Mouse (Mus musculus): ENCODE measurements around the gene Akap7.

Gene Akap7

DNA sequence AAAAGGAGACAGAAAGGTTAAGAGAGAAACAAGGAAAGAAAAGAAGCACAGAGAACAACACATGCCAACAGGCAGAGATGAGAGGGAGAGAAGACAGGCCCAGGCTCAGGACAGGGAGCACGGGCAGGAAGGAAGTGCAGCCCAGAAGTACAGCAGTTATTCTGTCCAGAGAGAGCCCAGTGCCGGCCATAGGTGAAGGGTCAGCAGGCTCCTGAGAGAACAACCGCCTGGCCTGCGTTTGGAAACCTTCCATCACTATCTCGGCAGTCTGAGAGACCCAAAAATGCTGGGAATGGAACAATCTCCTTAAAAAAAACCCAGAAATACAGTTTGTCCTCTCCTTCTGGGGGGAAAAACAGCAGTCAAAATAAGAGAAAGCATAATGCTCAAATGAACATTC lies 50.2 kb downstream of the Akap7 start:
- no peak for DNase-seq (ENCODE audit: low spot score)

DNA sequence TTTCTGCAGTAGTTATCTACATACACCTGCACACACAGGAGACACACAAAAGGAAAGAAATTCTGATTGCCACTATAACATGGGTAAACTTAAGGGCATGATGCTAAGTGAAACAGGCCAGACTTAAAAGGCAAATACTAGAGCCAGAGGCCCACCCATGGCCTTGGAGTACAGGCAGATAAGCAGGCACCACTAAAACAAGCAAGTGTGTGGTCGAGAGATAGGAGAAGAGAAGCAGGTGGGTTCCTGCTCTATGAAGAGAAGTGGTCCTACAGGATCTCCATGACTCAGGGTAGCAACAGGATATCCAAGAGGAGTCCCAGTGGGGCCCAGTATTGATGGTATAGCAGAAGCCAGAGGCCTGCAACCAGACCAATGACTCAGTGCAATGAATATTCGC lies 54.2 kb downstream of the Akap7 start:
- DNase-seq (ENCODE audit: low spot score), result no peak

DNA sequence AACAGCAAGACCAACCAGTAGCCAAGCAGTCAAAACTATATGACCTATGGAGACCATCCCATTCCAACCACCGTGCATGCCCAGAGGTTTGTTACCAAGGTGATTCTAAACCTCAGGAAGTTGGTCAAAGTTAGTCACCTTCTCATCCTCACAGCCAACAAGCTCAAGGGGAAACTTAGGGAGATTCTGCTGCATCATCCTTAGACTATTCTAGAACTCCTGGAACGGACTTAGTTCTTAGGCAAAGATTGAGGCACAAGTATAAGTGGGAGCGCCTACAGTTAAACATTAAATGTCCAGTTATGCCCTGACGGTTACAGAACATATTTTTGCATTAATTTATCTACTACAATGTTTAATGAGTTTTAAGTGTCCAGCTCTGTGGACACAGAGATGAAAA lies 54.7 kb downstream of the Akap7 start:
- DNase-seq (ENCODE audit: low spot score), result no peak

DNA sequence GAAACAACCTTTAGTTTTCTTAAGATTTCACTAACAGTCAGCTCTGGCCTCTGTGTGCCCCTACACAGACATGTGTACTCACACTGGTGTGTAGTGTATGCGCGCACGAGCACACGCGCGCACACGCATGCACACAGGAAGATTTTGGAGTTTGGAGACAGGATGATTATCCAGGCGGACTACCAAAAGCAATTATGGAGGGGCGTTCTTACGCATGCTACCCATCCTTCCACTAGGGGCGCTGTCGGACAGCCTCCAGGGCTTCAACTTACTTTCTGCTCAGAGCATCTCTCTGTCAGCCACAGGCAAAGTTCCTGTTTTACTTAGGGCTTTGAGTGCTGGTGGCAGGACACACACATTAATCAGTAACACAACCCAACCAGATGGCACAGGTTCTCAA lies 57.6 kb downstream of the Akap7 start:
- DNase-seq (ENCODE audit: low spot score), result peak; percentile 77

DNA sequence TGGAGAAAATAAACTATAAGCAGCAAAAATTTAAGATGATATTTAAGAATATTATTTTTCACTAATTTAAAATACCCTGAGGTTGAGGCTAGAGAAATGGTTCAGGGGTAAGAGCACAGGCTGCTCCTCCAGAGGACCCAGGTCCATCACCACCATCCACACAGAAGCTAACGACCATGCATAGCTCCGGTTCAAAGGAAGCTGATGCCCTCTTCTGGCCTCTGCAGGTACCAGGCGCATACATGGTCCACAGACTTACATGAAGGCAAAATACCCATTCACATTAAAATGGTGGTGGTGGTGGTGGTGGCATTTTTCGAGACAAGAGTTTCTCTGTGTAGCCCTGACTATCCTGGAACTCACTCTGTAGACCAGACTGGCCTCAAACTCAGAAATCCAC lies 61.5 kb downstream of the Akap7 start:
- no peak for DNase-seq (ENCODE audit: low spot score)

DNA sequence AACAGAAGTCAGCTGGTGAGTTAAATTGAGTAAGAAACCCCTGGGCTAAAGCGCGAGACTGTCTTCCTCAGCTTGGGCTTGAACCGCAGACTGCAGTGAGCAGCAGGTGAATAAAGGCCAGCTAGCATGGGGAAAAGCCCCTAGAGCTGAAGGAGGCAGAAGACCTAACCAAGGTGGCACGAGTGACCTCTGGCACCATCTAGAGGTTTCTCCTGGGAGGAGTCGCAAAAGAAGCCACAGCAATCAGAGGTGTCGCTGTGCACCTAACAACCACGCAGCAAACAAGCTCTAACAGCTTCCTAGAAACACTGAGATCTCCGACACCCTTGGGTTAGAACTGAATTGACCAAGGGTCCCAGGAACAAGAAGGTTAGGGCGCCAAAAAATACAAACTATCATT lies 68.5 kb downstream of the Akap7 start:
- DNase-seq (ENCODE audit: low spot score), result peak; percentile 14

DNA sequence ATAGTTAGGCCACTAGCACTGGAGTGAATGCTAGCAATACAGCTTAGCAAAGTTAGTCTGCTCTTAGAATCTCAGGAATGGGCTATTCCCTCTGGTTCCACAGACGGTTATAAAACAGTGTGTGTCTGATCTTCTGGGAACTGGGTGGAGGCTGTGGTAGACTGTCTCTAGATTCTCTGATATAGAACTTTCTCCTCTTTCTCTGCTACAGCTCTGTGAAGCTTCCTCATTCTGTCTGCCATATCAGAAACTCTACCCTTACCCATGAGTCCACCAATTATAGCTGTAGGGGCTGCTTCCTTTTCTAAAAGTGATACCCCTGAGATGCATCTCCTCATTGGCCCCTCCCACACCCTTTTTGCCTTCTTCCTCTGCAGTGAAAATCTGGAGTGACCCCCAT lies 73.6 kb downstream of the Akap7 start:
- no peak for DNase-seq (ENCODE audit: low spot score)

DNA sequence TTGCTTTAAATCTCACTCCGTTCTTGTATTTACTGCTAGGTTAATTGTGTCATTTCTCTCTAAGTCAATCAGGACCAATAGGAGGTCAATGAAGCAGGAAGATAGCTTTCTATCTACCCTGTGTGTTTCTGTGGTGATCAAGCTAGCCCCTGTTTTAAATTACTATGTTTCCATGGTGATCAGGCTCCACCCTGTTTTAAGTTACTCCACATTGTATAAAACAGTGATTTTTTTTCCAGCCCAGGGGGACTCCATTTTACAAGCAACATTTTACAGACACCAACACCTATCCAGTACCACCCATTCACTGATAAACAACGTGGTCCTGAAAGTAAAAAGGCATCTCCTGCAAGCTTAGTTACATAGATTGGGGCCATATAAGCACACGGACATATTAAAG lies 75.0 kb downstream of the Akap7 start:
- DNase-seq (ENCODE audit: low spot score), result no peak

DNA sequence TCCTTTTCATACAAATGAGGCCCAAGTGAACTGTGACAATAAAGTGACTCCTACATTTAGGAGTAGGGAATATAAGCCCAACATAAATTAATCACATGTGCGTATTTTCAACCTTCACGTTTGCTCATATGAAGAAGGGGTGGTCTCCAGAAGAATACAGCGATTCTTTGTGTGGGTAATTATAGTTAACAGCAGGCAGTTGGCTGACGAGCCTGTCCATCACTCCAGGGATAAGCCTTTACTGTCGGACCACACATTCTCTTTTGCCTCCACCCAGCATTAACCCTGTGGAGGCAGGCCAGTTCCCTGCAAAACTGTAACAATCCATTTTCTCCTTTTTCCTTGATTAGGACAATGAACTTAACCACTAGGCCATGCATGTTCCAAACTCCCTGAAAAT lies 76.3 kb downstream of the Akap7 start:
- no peak for DNase-seq (ENCODE audit: low spot score)

DNA sequence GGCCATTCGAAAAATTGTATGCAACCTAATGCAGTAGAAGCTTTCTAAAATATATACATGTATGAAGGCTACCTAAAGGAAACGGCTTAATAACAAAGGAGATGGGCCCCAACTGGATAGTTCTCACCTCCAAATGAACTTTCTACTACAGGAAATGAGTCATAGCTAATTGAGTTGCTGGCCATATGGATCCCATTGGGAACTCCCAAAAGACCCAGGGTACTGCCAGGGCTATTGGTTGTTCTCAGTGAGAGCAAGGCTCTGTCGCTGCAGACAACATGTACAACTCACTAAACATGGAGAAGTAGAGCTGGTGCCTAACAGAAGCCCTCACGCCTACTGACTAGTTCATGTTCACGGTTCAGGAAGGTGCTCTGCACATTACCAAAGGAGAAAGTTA lies 83.3 kb downstream of the Akap7 start:
- no peak for DNase-seq (ENCODE audit: low spot score)

DNA sequence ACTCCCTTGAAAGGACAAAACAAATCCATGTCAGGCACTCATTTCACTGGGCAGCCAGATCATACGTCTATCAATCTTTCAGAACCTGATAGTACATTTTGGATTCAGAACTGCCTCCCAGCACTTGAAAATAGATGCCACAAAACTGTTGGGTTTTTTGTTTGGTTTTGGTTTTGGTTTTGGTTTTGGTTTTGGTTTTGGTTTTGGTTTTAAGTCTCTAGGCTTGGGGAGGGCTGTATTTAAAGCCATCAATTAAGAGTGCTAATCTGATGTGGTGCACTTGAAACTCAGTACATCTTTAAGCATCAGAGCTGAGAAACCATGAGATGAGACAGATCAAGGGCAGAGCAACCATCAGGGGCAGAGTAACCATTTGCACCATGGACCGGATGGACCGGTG lies 86.9 kb downstream of the Akap7 start:
- DNase-seq (ENCODE audit: low spot score), result no peak

DNA sequence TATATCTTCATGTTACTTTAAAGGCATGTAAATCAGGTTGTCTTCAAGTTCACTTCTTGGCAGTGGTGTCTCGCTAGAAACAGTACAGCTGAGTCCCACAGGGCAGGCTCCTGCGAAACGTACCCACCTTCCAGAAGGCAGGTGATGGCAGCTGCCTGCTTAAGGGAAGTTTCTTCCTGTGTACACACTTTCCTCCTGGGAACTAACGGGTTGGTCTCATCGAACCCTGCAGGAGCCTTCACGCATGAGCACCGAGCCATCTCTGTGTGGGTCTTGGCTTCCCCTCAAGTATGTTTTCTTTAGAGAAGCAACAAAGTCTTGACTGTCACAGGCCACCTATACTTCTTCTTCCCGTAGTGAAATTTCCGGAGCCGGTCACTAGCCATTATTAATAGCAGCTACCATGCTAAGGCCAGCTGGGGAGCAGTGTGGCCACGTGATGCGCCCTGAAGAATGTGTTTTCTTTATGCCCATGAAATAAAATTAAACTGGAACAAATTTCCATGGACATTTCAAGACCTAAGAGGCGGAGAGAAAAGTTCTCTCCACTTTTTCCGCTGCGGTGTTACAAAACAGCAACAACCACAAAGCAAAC lies 87.7 kb downstream of the Akap7 start:
- no peak for DNase-seq (ENCODE audit: low spot score)

DNA sequence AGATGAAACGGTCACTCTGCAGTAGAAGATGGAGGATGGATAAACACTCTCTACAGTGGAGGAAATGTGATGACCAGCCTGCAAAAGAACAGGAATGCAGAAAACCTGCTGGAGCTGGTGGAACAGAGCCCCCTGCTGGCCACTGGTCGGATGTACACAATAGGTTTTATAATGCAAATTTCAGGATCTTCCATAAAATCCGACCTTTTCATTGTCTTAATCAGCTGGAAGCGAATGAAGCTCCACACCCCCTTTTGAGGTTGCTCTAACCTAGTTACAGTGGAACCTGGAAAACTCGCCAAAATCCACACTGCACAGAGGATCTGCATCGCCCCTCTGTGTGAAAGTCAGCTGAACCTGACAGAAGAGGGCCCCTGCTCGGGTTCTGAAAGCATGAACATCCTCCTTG lies 88.4 kb downstream of the Akap7 start:
- peak; percentile 26 for DNase-seq (ENCODE audit: low spot score)

DNA sequence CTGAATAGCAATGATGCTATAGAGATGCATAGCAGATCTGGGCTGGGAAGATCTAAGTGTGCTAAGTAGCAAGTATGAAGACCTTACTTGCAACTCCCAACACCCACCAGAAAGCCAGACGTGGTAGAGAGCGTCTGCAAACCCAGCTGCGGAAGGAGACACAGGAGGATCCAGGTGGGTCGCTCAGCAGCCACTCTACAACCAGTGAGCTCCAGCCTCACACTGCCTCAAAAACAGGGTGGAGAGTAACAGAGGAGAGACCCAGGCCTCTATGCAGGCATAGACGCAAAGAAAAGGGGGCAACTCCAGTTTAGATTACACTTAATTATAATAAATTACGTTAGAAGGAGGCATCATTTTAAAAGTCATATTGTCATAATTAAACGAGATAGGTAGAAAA lies 88.9 kb downstream of the Akap7 start:
- DNase-seq (ENCODE audit: low spot score), result no peak

DNA sequence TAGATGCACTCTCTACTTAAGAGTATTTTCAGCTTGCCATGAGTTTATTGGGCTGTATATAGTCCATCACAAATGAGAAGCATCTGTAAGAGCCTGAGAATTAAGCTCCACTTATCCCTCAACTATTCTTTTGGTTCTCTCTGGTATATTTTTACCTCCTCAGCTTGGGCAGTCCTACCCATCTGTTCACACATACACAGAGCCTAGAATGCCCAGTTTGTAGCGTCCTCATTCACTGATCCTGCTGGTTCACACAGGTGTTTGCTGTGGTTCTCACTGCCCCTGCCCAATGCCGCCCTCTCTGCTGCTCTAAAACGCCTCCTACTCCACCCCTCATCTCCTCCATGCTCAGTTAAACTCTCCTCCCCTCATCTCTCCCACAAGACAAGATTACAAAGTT lies 91.7 kb downstream of the Akap7 start:
- DNase-seq (ENCODE audit: low spot score), result no peak

DNA sequence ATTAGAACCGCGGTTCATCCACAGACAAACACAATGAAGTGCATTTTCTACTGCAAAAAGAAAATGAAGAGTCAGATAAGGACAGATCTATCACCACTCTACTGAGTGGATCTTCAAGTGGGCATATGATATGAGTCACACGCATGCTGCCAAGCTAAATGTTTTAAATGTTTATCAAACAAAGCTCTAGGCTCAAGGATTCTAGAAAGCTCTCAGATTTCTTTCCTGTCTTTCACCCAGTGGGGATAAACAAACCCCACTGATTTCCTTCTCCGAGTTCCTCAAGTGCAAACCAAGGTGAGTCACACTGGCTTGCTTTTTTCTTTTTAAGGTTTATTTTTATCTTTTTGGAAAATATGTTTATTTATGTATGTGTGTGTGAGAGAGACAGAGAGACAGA lies 94.0 kb downstream of the Akap7 start:
- no peak for DNase-seq (ENCODE audit: low spot score)

DNA sequence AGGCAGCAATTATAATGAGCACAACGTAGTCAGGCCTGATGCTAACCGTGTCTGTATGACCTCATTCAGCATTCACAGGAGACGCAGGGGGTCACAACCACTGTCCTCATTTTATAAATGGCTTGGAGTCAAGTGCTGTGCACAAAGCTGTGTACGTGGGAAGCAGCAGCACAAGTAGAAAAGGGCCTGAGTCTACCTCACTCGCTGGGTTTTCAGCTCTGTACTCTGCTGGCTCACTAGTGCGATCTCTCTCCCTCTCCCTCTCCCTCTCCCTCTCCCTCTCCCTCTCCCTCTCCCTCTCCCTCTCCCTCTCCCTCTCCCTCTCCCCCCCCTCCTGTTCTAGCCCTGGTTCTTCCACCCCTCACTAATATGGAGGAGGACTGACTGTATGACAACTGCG lies 99.1 kb downstream of the Akap7 start:
- DNase-seq (ENCODE audit: low spot score), result no peak

DNA sequence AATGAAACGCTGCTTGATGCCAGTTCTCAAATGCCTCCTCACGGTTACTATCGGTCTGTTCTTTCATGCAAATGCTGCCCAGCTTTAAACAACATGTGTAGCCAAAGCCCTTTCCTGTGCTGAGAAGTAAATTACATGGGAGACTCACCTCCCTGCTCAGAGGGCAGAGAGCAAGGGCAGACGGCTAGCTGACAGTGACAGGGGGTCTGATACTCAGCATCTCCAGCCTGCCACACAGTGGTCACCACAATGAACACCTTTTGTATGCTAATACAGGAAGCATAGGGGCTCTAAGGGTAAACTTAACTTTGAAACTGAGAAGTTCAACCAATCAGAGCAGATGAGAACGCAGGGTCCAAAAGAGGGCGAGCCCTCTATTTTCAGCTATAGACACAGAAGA lies 99.8 kb downstream of the Akap7 start:
- DNase-seq (ENCODE audit: low spot score), result no peak

DNA sequence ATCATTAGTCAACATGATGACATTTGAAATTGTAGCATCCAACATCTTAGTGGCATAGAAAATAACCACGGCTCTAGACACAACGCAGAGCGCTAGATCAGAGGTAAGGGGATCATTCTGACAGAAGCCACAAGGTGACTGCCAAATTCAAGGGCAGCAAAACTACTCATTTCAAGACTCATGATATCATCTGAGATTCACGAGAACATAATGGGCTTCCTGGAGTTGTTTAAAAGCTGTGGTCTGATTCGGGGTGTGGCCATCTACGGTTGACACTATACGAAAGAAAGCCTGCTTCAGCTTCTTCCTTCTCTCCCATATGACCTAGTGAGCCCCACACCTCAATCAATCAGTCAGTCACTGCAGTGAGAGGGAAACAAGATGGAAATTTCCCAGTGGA lies 107.0 kb downstream of the Akap7 start:
- no peak for DNase-seq (ENCODE audit: low spot score)

DNA sequence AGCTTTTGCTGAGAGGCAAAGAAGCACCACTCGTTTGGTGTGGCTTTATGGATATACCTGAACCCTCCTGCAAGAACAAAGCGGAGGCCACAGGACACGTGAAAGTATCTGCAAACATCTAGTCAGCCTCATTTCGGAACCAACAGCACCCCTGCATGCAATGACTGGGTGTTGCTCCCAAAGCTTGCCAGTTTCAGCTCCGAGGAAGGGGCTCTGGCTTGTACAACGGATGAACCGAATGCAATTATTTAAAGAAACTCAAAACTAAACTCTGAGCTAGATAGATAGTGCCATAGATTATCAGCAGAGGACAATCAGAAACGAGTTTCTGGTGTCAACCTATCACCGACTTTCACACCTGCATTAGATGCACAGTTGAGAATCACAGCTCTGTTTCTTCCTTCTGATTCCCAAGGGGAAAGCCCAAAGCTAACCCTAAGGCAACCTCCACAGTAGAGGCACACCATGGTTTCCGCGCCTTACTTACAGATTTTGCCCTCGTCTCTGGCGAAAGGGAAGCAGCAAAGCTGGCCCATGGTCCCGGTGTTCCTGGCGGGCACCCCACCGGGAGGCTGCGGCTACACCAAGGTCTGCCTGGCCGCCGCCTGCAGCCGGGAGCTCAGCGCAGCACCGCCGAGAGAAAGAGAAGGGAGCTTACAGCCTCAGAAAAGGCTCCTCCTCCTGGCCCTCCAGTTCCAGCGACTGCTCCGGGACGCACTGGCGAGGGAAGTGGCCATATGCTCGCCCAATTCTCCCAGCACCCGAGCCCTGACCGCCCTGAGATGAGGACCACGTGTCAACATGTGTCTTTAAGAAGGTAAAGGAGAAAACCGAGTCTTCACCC lies 107.9 kb downstream of the Akap7 start:
- peak; percentile 22 for DNase-seq (ENCODE audit: low spot score)

DNA sequence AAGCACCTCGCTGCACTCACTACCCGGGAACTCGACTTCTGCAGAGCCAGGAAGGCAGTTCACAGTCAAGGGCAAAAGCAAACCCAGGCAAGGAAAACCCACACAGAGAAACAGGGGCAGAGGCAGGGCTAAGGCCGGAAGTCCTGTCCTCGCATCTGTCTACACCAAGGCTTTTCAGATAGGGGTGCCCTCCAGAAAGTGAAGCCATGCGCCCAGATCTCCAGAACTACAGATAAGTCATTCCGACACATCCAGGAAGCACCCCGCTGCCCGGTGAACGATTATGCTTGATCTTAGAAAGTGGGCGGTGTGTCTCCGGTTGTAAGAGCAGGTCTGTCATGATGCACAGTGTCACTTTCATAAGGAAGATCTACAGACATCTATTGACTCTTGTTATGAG lies 109.1 kb downstream of the Akap7 start:
- DNase-seq (ENCODE audit: low spot score), result no peak

DNA sequence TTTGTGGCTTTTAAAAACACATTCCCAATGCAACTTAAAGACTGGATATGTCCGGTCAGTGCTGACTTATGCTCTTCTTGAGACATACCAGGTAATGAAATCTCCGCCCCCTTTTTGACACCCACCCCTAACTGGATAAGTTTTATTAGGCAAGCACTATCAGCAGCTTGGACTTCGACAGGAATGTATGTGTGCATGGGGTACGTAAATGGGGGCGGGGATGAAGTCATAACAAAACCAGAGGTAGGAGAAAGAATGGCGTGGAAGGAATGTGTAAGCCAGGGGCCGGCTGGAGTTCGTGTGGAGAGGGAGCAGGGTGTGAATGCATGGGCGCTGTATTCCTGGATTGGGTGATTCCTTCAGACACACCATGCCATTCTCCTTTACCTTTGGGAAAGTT lies 109.6 kb downstream of the Akap7 start:
- no peak for DNase-seq (ENCODE audit: low spot score)

DNA sequence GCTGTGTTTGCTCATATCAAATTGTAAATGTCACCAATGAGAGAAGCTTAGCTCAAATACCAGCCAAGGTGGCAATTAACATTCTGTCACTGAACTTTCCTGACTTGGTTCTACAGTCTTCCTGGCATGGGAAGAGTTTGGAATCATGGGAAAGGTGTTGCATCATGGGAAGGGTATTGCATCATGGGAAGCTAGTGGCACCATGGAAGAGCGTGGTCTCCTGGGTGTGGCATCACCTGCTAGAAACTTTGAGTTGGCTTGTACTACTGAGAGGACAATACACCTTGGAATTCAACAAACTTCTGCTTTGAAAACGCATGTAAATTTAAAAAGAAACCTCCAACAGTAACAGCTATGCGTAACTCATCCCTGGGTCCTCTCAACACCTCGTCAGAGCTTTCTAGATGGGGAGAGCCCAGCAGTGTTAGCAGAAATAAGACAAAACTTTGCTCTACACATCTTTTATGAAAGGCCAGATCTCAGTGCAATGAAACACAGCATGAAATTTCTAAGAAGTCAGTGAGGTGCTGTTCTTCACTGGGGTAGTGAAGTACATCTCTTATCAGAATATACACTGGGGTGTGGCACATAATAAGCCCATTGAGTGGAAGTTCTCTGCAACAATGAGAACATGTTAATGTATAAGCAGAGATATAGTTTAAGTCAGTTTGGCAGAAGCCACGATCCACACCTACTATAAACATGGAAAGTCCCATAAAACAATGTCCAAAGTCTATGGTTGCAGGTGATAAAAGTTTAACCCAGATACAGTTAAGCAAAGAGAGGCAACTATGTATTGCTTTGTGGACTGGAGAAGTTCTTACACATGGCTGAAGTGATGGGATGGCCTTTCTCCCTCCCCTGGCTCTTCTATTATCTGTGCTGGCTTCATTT lies 115.2 kb downstream of the Akap7 start:
- DNase-seq (ENCODE audit: low spot score), result no peak

All from testis, postnatal 14 days (tissue).